Mouse (Mus musculus) liver, embryonic 11.5 days (tissue): ENCODE results near the gene Gal. TPM values are rescaled to one million over a fixed set of nuclear protein-coding genes. Genes with fewer than 3 reads are reported as not detected.
A peak's percentile ranks its signal among the peaks of the same experiment; 100 is the strongest.

Source experiments
- ATAC-seq: fragments of 200-750 bp; cut with Nextera tagmentation; replicated peaks from 2 replicates; pipeline ENCODE4 v1.8.0; 2017; ENCODE audit warnings: moderate number of reproducible peaks, mild to moderate bottlenecking, moderate TSS enrichment, moderate library complexity; ENCODE audit not compliant: low FRiP score
- DNase-seq: peaks from one replicate; pipeline ENCODE4 v3.0.0-alpha.2; 2017; ENCODE audit warnings: low spot score
- H3K27ac ChIP-seq: fragments of 300-500 bp; sonication (generic); 2 replicates; pipeline ENCODE4 v1.5.1; 2014; ENCODE audit warnings: mild to moderate bottlenecking, low read depth, low read length, control low read depth
- H3K27me3 ChIP-seq: fragments of 300-500 bp; sonication (generic); replicated peaks from 2 replicates; pipeline ENCODE4 v1.6.1; 2014; ENCODE audit warnings: low read length, mixed read lengths; ENCODE audit not compliant: control insufficient read depth, insufficient read depth
- H3K36me3 ChIP-seq: fragments of 300-500 bp; sonication (generic); 2 replicates; pipeline ENCODE4 v1.6.1; 2014; ENCODE audit warnings: mild to moderate bottlenecking, low read length, moderate library complexity, mixed read lengths; ENCODE audit not compliant: control insufficient read depth, insufficient read depth
- H3K4me1 ChIP-seq: fragments of 300-500 bp; sonication (generic); replicated peaks from 2 replicates; pipeline ENCODE4 v1.6.1; 2014; ENCODE audit warnings: low read length, mixed read lengths; ENCODE audit not compliant: control insufficient read depth, insufficient read depth
- H3K4me2 ChIP-seq: fragments of 300-500 bp; sonication (generic); 2 replicates; pipeline ENCODE4 v1.6.1; 2014; ENCODE audit warnings: mild to moderate bottlenecking, control low read depth, moderate library complexity
- H3K4me3 ChIP-seq: fragments of 300-500 bp; sonication (generic); 2 replicates; pipeline ENCODE4 v1.5.1; 2014; ENCODE audit warnings: low read depth, low read length, control low read depth
- H3K9ac ChIP-seq: fragments of 300-500 bp; sonication (generic); 2 replicates; pipeline ENCODE4 v1.6.1; 2014; ENCODE audit warnings: low read depth, low read length, control low read depth
- H3K9me3 ChIP-seq: fragments of 300-500 bp; sonication (generic); 2 replicates; pipeline ENCODE4 v1.6.1; 2016; ENCODE audit warnings: low read length, inconsistent platforms, mixed read lengths; ENCODE audit not compliant: control insufficient read depth
- WGBS: fragments of 180-500 bp; shearing (Covaris S2); extraction: QIAGEN DNeasy Blood & Tissue Kit; methylation state at CpG from one replicate; pipeline ENCODE4 v1.1.7; 2014; 5-methylcytosine and 5-hydroxymethylcytosine counted together
- polyA plus RNA-seq: library from polyadenylated mRNA; unstranded; fragments of >200 nt; fragmentation: Nextera tagmentation; extraction: Ambion mirVana; gene quantifications from 2 replicates; pipeline ENCODE4 v1.2.1, GENCODE M21; 2014

Gene Gal
- polyA plus RNA-seq, 1 experiment from 2014 or later: 2.6 TPM

GRCm38 (mm10) chr19:3441092-3441491 lies 26.7 kb upstream of the Gal start:
- Histone ChIP-seq H3K9me3 (no peaks in the 10 kb centered on the region), H3K9ac (no peak overlapping the region), H3K27ac (no peak overlapping the region), H3K36me3 (no peaks in the 10 kb centered on the region), H3K4me1 (no peaks in the 10 kb centered on the region), H3K4me3 (no peak overlapping the region), H3K4me2 (no peak overlapping the region), H3K27me3 (no peaks in the 10 kb centered on the region; the same call in 1 of the 2 replicates)
- DNase-seq (no peak), ATAC-seq (no peak)
- 63% methylated on average over 10 of the region's 10 CpGs for WGBS

- H3K4me1 ChIP-seq: no peaks in the 10 kb centered on the region
- ATAC-seq: no peak
- H3K4me2 ChIP-seq: no peak overlapping the region
- no peaks in the 10 kb centered on the region; the same call in 1 of the 2 replicates for H3K27me3 ChIP-seq
- no peak overlapping the region for H3K4me3 ChIP-seq
- 60% methylated on average over 5 of the region's 5 CpGs for WGBS
- no peaks in the 10 kb centered on the region for H3K36me3 ChIP-seq
- H3K9me3 ChIP-seq: no peaks in the 10 kb centered on the region
- H3K9ac ChIP-seq: no peak overlapping the region
- DNase-seq: no peak
- no peak overlapping the region for H3K27ac ChIP-seq
Observed at GRCm38 (mm10) chr19:3440667-3441066, 26.3 kb upstream of the Gal start.

- H3K36me3 ChIP-seq: no peaks in the 10 kb centered on the region
- no peaks in the 10 kb centered on the region for H3K9me3 ChIP-seq
- H3K27me3 ChIP-seq: no peaks in the 10 kb centered on the region; the same call in 1 of the 2 replicates
- no peak overlapping the region for H3K27ac ChIP-seq
- no peak overlapping the region for H3K4me2 ChIP-seq
- no peak overlapping the region for H3K9ac ChIP-seq
- WGBS: 65% methylated on average over 5 of the region's 5 CpGs
- no peak overlapping the region for H3K4me3 ChIP-seq
- no peaks in the 10 kb centered on the region for H3K4me1 ChIP-seq
- DNase-seq: no peak
- ATAC-seq: no peak
Observed at GRCm38 (mm10) chr19:3437980-3438379, 23.6 kb upstream of the Gal start.

- Histone ChIP-seq H3K36me3 (no peaks in the 10 kb centered on the region), H3K4me2 (no peak overlapping the region), H3K4me1 (no peaks in the 10 kb centered on the region), H3K9me3 (no peaks in the 10 kb centered on the region), H3K27ac (no peak overlapping the region), H3K9ac (no peak overlapping the region), H3K27me3 (no peaks in the 10 kb centered on the region; the same call in 1 of the 2 replicates), H3K4me3 (no peak overlapping the region)
- DNase-seq (peak; percentile 44), ATAC-seq (peak; percentile 35; the same call in 1 of the 2 replicates)
- WGBS: 45% methylated on average over 9 of the region's 9 CpGs
Observed at GRCm38 (mm10) chr19:3436840-3437239, 22.5 kb upstream of the Gal start.

GRCm38 (mm10) chr19:3435824-3436223 lies 21.5 kb upstream of the Gal start:
- Histone ChIP-seq H3K9ac (no peak overlapping the region), H3K27me3 (no peaks in the 10 kb centered on the region; the same call in 1 of the 2 replicates), H3K9me3 (no peaks in the 10 kb centered on the region), H3K36me3 (no peaks in the 10 kb centered on the region), H3K4me1 (no peaks in the 10 kb centered on the region), H3K4me2 (no peak overlapping the region), H3K27ac (no peak overlapping the region), H3K4me3 (no peak overlapping the region)
- ATAC-seq (no peak), DNase-seq (no peak)
- WGBS: 74% methylated on average over 3 of the region's 3 CpGs

- Histone ChIP-seq H3K27me3 (no peaks in the 10 kb centered on the region; the same call in 1 of the 2 replicates), H3K4me1 (no peaks in the 10 kb centered on the region), H3K9me3 (no peaks in the 10 kb centered on the region), H3K27ac (no peak overlapping the region), H3K4me3 (no peak overlapping the region), H3K36me3 (no peaks in the 10 kb centered on the region), H3K4me2 (no peak overlapping the region), H3K9ac (no peak overlapping the region)
- ATAC-seq (no peak), DNase-seq (no peak)
- 35% methylated on average over 4 of the region's 4 CpGs for WGBS
Observed at GRCm38 (mm10) chr19:3434641-3435040, 20.3 kb upstream of the Gal start.

- H3K9me3 ChIP-seq: no peaks in the 10 kb centered on the region
- WGBS: 41% methylated on average over 4 of the region's 4 CpGs
- no peak for ATAC-seq
- H3K27me3 ChIP-seq: no peaks in the 10 kb centered on the region; the same call in 1 of the 2 replicates
- no peaks in the 10 kb centered on the region for H3K36me3 ChIP-seq
- no peak overlapping the region for H3K4me2 ChIP-seq
- H3K4me3 ChIP-seq: no peak overlapping the region
- no peak overlapping the region for H3K27ac ChIP-seq
- no peaks in the 10 kb centered on the region for H3K4me1 ChIP-seq
- H3K9ac ChIP-seq: no peak overlapping the region
- no peak for DNase-seq
Observed at GRCm38 (mm10) chr19:3434124-3434523, 19.8 kb upstream of the Gal start.

GRCm38 (mm10) chr19:3431969-3432368 lies 17.6 kb upstream of the Gal start:
- H3K4me2 ChIP-seq: no peak overlapping the region
- H3K9me3 ChIP-seq: no peaks in the 10 kb centered on the region
- no peak overlapping the region for H3K4me3 ChIP-seq
- no peaks in the 10 kb centered on the region for H3K27me3 ChIP-seq
- no peak for ATAC-seq
- 64% methylated on average over 1 of the region's 2 CpGs for WGBS
- no peaks in the 10 kb centered on the region for H3K4me1 ChIP-seq
- no peak overlapping the region for H3K9ac ChIP-seq
- DNase-seq: no peak
- no peak overlapping the region for H3K27ac ChIP-seq
- no peaks in the 10 kb centered on the region for H3K36me3 ChIP-seq

- DNase-seq (no peak), ATAC-seq (no peak)
- H3K36me3 ChIP-seq: no peaks in the 10 kb centered on the region
- no peak overlapping the region for H3K4me2 ChIP-seq
- no peaks in the 10 kb centered on the region for H3K27me3 ChIP-seq
- no peak overlapping the region for H3K4me3 ChIP-seq
- no peak overlapping the region for H3K9ac ChIP-seq
- H3K27ac ChIP-seq: no peak overlapping the region
- 66% methylated on average over 7 of the region's 7 CpGs for WGBS
- no peaks in the 10 kb centered on the region for H3K4me1 ChIP-seq
- no peaks in the 10 kb centered on the region for H3K9me3 ChIP-seq
Observed at GRCm38 (mm10) chr19:3431066-3431465, 16.7 kb upstream of the Gal start.
